17 mouse cellular contexts compared by ENCODE assay signal in the genomic region with DNA sequence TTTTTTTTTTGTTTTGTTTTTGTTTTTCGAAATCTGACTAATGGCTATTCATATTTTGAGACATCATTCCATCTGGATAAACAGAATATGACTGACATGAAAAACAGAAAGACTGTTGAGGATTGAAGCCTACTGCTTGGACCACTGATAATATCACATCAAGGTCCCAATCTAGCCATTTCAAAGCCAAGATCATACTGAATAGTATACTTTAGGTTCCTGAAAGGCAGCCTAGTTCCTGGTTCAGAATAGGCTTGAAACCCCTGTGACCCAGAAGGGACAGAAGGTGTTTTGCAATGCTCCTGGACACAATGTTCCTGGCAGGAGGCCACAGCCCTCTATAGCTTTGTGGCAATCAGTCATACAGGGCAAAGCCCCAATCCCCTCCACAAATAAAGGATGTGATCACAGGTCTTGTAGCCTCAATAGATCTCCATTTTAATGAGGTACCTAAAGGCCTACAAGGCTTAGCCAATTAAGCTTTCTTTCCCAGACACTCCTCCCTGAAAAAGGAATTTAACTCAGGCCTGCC. TPM values are rescaled to one million over a fixed set of nuclear protein-coding genes. Genes with fewer than 3 reads are reported as not detected.
DNase-seq lines count a peak whose midpoint lies in the region; ATAC-seq and TF ChIP-seq lines count a peak whose summit lies in the region.
"Had no signal": no experiment of that assay in that cellular context is flagged by ENCODE, and none has a peak within 500 bp of the region (broad histone marks: within the 10 kb centered on the region; RNA-seq: fewer than 3 reads in every experiment).

No protein-coding gene starts in this region.

- peaks cover 24% of the 10 kb centered on the region for H3K9me3 ChIP-seq in limb, embryonic 12.5 days
- H3K9me3 ChIP-seq in limb, embryonic 10.5 days (replicated peaks), result peaks cover 4% of the 10 kb centered on the region
- H3K9me3 ChIP-seq: embryonic facial prominence, embryonic 12.5 days; kidney, embryonic 15.5 days had no signal

- H3K9ac ChIP-seq in limb, embryonic 12.5 days (replicated peaks), result no peak overlapping the region
- H3K9ac ChIP-seq: embryonic facial prominence, embryonic 12.5 days; kidney, embryonic 15.5 days; neural tube, embryonic 12.5 days had no signal

- no peak overlapping the region for H3K4me3 ChIP-seq in limb, embryonic 12.5 days (replicated peaks)
- H3K4me3 ChIP-seq in limb, embryonic 10.5 days, result no peak overlapping the region
- no peak overlapping the region for H3K4me3 ChIP-seq in lung, adult 2 months (replicated peaks; ENCODE audit: extremely low read depth, low read depth, low read length)
- H3K4me3 ChIP-seq: embryonic facial prominence, embryonic 12.5 days; heart, adult 2 months; kidney, embryonic 15.5 days; neural tube, embryonic 12.5 days had no signal

- no peak overlapping the region for H3K4me2 ChIP-seq in limb, embryonic 12.5 days
- H3K4me2 ChIP-seq: embryonic facial prominence, embryonic 12.5 days; kidney, embryonic 15.5 days; neural tube, embryonic 12.5 days had no signal

- H3K4me1 ChIP-seq in limb, embryonic 12.5 days (replicated peaks), result no peaks in the 10 kb centered on the region
- no peaks in the 10 kb centered on the region for H3K4me1 ChIP-seq in limb, embryonic 10.5 days
- H3K4me1 ChIP-seq in lung, adult 2 months (ENCODE audit: control insufficient read depth, insufficient read depth, low read length), result no peaks in the 10 kb centered on the region
- H3K4me1 ChIP-seq: embryonic facial prominence, embryonic 12.5 days; kidney, embryonic 15.5 days; neural tube, embryonic 12.5 days had no signal

- no peak for TF ChIP-seq CTCF in lung, adult 2 months (IDR thresholded peaks at IDR 0.05; ENCODE audit: insufficient read depth, low read length)

- H3K27me3 ChIP-seq in limb, embryonic 12.5 days, result no peaks in the 10 kb centered on the region
- H3K27me3 ChIP-seq in limb, embryonic 10.5 days (ENCODE audit: low read depth, poor library complexity, severe bottlenecking), result no peaks in the 10 kb centered on the region
- H3K27me3 ChIP-seq: embryonic facial prominence, embryonic 12.5 days; kidney, embryonic 15.5 days; neural tube, embryonic 12.5 days had no signal

- H3K27ac ChIP-seq in limb, embryonic 12.5 days, result no peak overlapping the region
- H3K27ac ChIP-seq in limb, embryonic 10.5 days, result no peak overlapping the region
- H3K27ac ChIP-seq: embryonic facial prominence, embryonic 12.5 days; heart, adult 2 months; hindbrain, postnatal 0 days; kidney, embryonic 15.5 days; neural tube, embryonic 12.5 days had no signal

- H3K36me3 ChIP-seq in limb, embryonic 12.5 days, result no peaks in the 10 kb centered on the region
- no peaks in the 10 kb centered on the region for H3K36me3 ChIP-seq in limb, embryonic 10.5 days
- H3K36me3 ChIP-seq: embryonic facial prominence, embryonic 12.5 days; kidney, embryonic 15.5 days; neural tube, embryonic 12.5 days had no signal

- peak; percentile 37; the same call in 1 of the 2 replicates for ATAC-seq in limb, embryonic 12.5 days (ENCODE audit: insufficient number of reproducible peaks, insufficient read depth, low FRiP score, low TSS enrichment, low read depth)
- ATAC-seq: hindbrain, postnatal 0 days had no signal

- DNase-seq in embryo, embryonic 10 days (ENCODE audit: low spot score), result peak; percentile 16
- no peak for DNase-seq in embryo, embryonic 11 days
- DNase-seq in limb, embryonic 10.5 days (ENCODE audit: low spot score), result no peak
- peak; percentile 18 for DNase-seq in brain, adult 2 months (ENCODE audit: low read depth, low spot score)
- DNase-seq in lung, adult 2 months, result peak; percentile 42
- no peak for DNase-seq in T-cell, adult 2 months (ENCODE audit: low spot score)
- DNase-seq in right cerebral cortex, postnatal 14 days, result no peak
- DNase-seq: layer of hippocampus, adult 9-11 months; thymus, postnatal 25 days had no signal

- TF ChIP-seq POLR2A in lung, adult 2 months (IDR thresholded peaks at IDR 0.05; ENCODE audit: borderline replicate concordance, extremely low read depth, low read depth, low read length), result no peak

- WGBS in limb, embryonic 12.5 days, result 56% methylated on average over 1 of the region's 1 CpGs
- 66% methylated on average over 1 of the region's 1 CpGs for WGBS in limb, embryonic 10.5 days
- WGBS in lung, adult 2 months, result 31% methylated on average over 1 of the region's 1 CpGs

RNA-seq across cellular contexts. Expression of a gene that starts 3.2 kb away (rescaled TPM):
- polyA plus RNA-seq in limb, embryonic 12.5 days (2016; fragmentation: Nextera tagmentation; extraction: Ambion mirVana), result not detected in 2 replicates
- polyA plus RNA-seq in limb, embryonic 10.5 days (2016; fragmentation: Nextera tagmentation; extraction: Ambion mirVana), result not detected in 2 replicates
- 206 and 281 TPM in 2 replicates for polyA plus RNA-seq in lung, adult 2 months (2012; rRNA removed)
- polyA plus RNA-seq: embryonic facial prominence, embryonic 12.5 days; limb, embryonic 11.5 days; neural tube, embryonic 12.5 days had no signal

RNA-seq across cellular contexts. Expression of a gene that starts 48.7 kb away (rescaled TPM):
- not detected in 2 replicates for polyA plus RNA-seq in limb, embryonic 12.5 days (2016; fragmentation: Nextera tagmentation; extraction: Ambion mirVana)
- not detected in 2 replicates for polyA plus RNA-seq in limb, embryonic 10.5 days (2016; fragmentation: Nextera tagmentation; extraction: Ambion mirVana)
- polyA plus RNA-seq in lung, adult 2 months (2012; rRNA removed), result 0.07 TPM in 1 of 2 replicates, not detected in the other
- polyA plus RNA-seq: embryonic facial prominence, embryonic 12.5 days; frontal cortex, adult 2 months; heart, adult 2 months; limb, embryonic 11.5 days; neural tube, embryonic 12.5 days had no signal

RNA-seq across cellular contexts. Expression of a gene that starts 57.6 kb away (rescaled TPM):
- polyA plus RNA-seq in limb, embryonic 12.5 days (2016; fragmentation: Nextera tagmentation; extraction: Ambion mirVana), result not detected in 2 replicates
- not detected in 2 replicates for polyA plus RNA-seq in limb, embryonic 10.5 days (2016; fragmentation: Nextera tagmentation; extraction: Ambion mirVana)
- polyA plus RNA-seq in lung, adult 2 months (2012; rRNA removed), result 34.4 and 41.4 TPM in 2 replicates
- polyA plus RNA-seq: embryonic facial prominence, embryonic 12.5 days; kidney, embryonic 15.5 days; limb, embryonic 11.5 days had no signal

Comparison
In these comparisons a context has a peak if more than half of its experiments do, and no peak if none do; other contexts are left out.
1. DNase-seq: peak in embryo, embryonic 10 days (single experiment), brain, adult 2 months (single experiment) and lung, adult 2 months (single experiment); none in embryo, embryonic 11 days (single experiment), limb, embryonic 10.5 days (single experiment), T-cell, adult 2 months (single experiment) and right cerebral cortex, postnatal 14 days (single experiment).
2. RNA of a gene that starts 3.2 kb away (polyA plus RNA-seq): 206 to 281 TPM in lung, adult 2 months; not detected in limb, embryonic 12.5 days and not detected in limb, embryonic 10.5 days; every median in the first group is over 100 times any median in the second.
3. RNA of a gene that starts 57.6 kb away (polyA plus RNA-seq): 34.4 to 41.4 TPM in lung, adult 2 months; not detected in limb, embryonic 12.5 days and not detected in limb, embryonic 10.5 days; every median in the first group is over 10 times any median in the second.